Mouse (Mus musculus) CD4-positive, CD25-positive, alpha-beta regulatory T cell, adult 9 weeks (primary cell): ENCODE measurements around the gene Adh5. TPM values are rescaled to one million over a fixed set of nuclear protein-coding genes. Genes with fewer than 3 reads are reported as not detected.

Experiments
- polyA plus RNA-seq: library from polyadenylated mRNA; unstranded; fragments of 100-300 nt; shearing (Covaris generic); gene quantifications from one replicate; pipeline ENCODE4 v1.2.1, GENCODE M21; 2017

Adh5 gene
- 177 TPM for polyA plus RNA-seq

GRCm38 (mm10) chr3:138442612-138443464, at the start of gene Adh5:
Gene Adh5 (plus strand): TSS chr3:138443093.

GRCm38 (mm10) chr3:138415121-138415690, 27.7 kb upstream of the Adh5 start, which contains the start of gene Adh4:
Gene Adh4 (plus strand): TSS chr3:138415466.

GRCm38 (mm10) chr3:138489327-138490033, 46.6 kb downstream of the Adh5 start, which contains the start of gene Metap1:
Gene Metap1 (minus strand): TSS chr3:138489515.

Other genes with a start within 250 kb of the Adh5 start
- not detected for gene 4930579F01Rik, start 249.3 kb upstream of the Adh5 start, polyA plus RNA-seq
- gene Adh7, start 225.3 kb upstream of the Adh5 start, polyA plus RNA-seq = not detected
- gene Adh1, start 182.1 kb upstream of the Adh5 start, polyA plus RNA-seq = 9.0 TPM
- gene Adh6a, start 129.8 kb upstream of the Adh5 start, polyA plus RNA-seq = not detected
- gene Adh6b, start 101.3 kb upstream of the Adh5 start, polyA plus RNA-seq = not detected
- gene Adh4, start 27.6 kb upstream of the Adh5 start, polyA plus RNA-seq = not detected
- gene Metap1, start 46.4 kb downstream of the Adh5 start, polyA plus RNA-seq = 60.9 TPM
- 246 TPM for gene Eif4e, start 83.1 kb downstream of the Adh5 start, polyA plus RNA-seq